Mouse (Mus musculus) regulatory T cell (primary cell): ENCODE measurements around the gene Nek4.

Experiments
- in situ Hi-C: fragments of 300-600 bp; cut with MboI, MseI; formaldehyde crosslinking; loops from one replicate; pipeline ENCODE4 v1.15.1; 2025; ENCODE audit warnings: high pct_unique_total_duplicates

Nek4 gene

DNA sequence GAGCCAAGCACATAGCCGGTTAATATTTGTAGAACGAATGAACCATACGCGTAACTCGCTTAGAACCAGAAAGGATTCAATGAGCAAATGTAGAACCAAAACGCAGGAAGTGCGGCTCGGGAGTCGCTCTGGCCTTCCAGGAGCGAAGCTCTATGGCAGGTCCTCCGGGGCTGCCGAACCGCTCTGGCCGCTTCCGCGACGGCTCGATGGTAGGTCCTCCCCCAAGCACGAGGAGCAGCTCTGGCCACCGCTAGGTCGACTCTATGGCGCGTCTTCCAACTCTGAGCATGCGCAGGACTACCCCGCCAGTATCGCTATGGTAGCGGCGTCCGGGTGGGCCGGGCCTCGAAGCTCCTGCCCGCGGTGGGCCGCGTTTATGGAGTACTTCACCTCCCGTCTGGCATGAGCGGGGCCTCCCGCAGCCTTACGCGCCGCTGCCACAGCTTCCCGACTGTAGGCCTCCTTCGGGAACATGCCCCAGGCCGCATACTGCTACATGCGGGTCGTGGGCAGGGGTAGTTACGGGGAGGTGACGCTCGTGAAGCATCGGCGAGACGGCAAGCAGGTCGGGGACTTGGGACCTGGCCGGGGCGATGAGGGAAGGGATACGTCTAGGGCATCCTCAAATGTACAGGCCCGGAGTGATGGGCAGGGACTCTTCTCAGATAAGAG, at the start of gene Nek4:
TSS of gene Nek4 (plus strand) at position 224 of the 672 bp plus-strand sequence.
- in situ Hi-C loops, result no loop called here

DNA sequence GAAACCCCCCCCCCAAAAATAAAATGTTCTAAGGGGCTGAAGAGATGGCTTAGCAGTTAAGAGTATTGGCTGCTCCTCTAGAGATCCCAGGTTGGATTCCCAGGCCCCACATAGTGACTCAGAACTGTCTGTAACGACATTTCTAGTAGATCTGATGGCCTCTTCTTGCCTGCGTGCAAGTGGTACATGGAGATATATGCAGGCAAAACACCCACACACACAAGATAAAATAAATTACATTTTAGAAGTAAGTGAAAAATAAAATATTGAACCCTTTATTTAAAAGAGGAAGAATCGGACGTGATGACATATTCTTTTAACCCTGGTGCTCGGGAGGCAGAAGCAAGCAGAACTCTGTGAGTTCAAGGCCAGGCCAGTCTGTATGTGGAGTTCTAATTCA, 48.5 kb upstream of the Nek4 start:
- in situ Hi-C loops, result loop anchor here (10.0 kb wide), 1 partner anchor 1072 kb away; no protein-coding TSS in a partner anchor

DNA sequence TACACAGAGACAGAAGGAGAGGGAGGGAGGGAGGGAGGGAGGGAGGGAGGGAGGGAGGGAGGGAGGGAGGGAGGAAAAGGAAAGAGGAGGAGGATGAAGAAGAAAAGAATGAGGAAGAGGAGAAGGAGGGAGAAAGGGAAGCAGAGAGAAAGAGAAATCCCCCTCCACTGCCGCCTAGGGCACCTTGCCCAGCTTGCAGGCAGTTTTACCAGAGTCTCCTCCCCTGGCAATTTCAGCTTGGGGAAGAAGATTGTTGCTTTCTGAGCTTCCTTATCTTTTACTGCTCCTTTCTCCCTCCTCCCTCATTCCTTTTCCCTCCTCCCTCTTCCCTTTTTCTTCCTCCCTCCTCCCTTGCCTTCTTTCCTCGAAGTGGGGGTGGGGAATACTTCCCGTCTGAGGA, 48.1 kb upstream of the Nek4 start:
- in situ Hi-C loops, result loop anchor here (10.0 kb wide), 1 partner anchor 1072 kb away; no protein-coding TSS in a partner anchor

DNA sequence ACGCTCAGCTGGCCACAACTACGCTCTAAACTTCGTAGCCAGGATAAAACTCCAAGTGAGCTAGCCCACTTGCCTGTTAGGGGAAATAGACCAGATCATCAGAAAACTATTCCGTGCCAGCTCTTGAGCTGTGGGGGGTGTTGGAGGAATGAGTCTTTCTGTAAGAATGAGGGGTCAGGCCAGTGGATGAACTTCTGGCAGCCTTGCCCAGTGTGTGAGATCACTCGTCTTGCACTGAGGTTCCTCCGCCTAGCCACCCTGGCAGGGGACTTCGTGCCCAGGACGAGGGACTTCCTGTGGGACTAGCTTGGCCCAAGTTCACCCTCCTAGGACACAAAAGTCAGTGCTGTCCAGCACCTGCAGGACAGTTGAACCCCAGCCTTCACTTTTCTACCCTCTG, 46.9 kb upstream of the Nek4 start:
- in situ Hi-C loops, result loop anchor here (10.0 kb wide), 1 partner anchor 1070 kb away; no protein-coding TSS in a partner anchor

DNA sequence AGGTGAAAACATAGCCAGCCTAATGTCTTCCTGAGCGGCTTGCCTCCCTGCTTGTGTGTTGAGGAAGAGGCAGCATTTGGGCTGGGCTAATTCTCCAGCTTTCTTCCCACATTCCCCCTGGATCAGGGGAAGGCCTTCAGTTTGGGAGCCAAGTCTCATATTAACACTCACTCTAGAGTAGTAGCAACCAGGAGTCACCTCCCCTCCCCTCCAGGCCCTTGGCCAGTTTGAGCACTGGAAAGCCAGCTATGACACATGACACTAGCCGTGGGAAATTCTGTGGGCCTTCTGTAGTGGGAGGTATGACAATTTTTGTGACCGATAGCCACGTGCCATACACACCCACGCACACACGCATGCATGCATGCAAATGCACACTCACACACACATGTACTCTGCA, 45.2 kb upstream of the Nek4 start:
- in situ Hi-C loops, result loop anchor here (10.0 kb wide), 1 partner anchor 1069 kb away; no protein-coding TSS in a partner anchor

DNA sequence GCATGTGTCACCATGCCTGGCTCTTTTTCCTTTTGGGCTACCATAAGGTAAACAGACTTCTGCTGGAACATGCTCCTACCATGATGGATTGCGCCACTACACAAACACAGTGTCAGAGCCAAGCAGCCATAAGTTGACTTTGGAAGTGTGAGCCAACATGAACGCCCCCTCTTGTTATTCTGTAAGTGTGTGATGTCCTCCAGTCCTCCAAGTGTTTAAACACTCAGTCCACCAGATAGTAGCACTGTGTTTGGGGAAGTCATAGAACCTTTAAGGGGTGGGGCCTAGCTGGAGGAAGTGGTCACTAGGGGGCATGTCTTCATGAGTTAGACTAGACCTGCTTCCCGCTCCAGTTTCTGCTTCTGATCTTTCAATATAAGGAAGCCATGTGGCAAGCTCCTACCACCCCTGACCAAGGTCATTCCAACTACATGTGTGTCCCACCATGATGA, 43.3 kb upstream of the Nek4 start:
- in situ Hi-C loops, result loop anchor here (10.0 kb wide), 1 partner anchor 1067 kb away; no protein-coding TSS in a partner anchor

DNA sequence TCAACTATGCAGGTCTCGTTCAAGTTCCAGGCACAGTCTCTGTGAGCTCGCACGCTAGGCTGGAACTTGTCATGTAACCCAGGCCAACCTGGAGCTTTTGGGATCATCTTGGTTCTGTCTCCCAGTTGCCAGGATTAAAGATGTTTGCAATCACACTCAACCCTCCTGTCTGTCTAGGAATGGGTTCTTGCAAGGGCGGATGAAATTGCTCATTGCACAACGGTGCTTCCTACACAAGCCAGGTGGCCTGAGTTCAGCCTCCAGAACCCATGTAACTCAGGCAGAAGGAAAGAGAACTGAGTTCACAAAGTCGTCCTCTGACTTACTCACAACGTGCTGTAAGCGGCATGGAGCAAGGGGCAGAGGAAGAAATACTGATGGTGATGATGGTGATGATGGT, 40.0 kb upstream of the Nek4 start:
- in situ Hi-C loops, result no loop called here

DNA sequence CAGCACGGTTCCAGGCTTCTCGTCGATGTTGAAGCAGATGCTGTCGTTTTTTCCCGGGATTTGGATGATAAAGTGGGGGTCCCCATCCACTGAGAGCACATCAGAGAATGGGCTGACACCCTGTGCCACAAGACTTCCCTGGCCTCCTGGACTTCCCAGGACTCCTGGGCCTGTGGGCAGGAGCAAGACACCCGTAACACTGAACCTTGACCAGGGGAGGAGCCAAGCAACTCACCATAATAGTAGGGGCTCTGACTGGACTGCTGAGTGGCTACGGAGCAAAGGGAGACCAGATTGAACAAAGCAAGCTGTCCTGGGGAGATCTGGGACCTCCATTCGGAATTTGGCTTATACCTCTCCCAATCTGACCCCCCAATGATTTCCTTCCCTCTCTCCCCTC, 38.5 kb upstream of the Nek4 start:
- in situ Hi-C loops, result no loop called here

DNA sequence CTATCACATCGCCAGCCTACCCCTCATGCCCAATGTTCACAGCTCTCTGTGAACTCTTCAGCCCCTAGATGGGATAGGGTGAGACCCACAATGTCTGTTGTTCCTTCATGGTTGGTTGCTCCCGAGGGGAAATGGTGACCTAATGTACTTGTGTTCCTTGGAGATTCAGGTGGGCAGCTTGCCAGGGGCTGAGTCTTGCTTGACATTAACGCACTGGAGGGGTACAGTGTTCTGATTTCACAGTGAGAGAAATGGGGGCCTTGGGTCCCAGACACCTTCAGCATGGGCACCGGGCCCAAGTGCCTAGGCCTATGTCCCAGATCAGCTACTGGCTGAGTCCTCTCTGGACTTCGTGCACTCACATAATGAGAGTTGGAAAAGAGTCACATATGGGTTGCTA, 37.8 kb upstream of the Nek4 start:
- in situ Hi-C loops, result no loop called here

DNA sequence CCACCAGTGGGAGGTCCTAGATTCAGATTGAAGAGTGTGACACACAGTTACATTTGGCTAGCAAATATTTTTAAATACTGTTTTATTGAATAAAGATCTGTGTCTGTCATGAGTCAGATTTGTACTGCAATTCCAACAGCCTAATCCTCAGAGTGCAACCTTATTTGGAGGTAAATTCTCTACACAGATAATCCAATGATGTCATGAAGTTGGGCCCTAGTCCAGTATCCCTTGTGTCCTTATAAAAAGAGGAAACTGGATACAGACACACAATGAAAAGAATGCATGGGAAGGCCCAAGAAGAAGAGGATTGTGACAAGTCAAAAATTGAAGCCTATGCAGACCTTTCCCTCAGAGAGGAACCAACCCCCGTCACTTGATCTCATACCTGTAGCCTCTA, 34.7 kb upstream of the Nek4 start:
- in situ Hi-C loops, result loop anchor here (5.0 kb wide), 1 partner anchor 71 kb away; no protein-coding TSS in a partner anchor

DNA sequence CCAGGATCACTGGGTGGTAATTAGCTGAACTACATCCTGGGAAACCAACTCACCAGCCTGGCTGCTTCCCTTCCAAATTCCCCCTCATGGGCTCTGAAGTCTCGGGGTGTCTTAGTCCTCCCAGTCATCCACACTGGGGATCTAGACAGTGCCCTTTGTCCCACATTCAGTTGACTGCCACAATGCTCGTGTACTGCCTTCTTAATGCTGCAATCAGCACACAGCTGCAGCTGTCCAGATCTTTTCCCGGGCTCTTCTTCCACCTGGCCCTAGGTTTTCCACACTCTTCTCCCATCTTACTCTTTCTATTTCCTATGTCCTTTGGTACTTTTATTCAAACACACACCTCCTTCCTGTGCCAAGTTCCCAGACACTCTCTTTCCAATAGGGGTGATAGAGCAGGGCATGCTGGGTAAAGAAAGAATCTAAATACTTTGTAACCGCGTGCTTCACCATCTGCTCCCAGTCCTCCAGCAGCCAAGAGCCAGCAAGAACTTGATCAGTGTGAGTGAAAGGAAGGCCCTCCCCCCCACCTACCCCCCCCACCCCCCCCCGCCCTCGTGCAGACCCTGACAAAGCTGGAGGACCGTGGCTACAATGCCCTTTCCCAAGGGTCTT, 29.0 kb upstream of the Nek4 start:
- in situ Hi-C loops, result no loop called here

DNA sequence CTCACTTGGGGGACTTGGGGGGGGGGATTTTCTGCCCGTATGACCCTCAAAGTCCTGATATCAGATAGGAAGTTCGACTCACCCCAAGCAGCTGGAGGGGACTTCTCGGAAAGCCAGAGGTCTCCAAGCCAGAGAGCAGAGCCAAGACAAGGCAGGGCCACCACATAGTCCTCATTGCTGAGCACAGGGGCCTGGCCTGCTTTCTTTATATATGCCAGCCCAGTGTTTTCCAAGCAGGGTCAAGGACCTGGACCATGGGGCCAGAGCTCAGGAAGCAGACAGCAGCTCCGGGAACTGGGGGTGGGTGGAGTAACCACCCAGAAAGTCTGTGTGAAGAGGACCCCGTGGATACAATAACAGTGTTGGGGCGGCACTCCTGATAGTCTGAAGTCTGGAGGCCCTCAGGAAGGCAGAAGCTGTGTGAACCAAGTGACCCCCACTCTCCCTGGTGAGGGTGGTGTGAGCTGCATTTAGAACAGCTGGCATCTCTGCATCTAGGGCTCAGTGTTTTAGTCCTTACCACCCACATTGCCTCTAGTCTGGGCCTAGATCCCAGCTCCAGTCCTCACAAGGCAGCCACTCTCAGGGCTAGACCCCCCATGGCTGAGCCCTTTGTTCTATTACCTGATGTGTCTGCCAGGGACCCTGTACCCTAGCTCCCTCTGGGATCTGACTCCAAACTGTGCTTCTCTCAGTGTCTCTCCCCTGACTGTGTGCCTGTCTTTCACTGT, 27.6 kb upstream of the Nek4 start, which contains the start of gene Itih3:
TSS of gene Itih3 (minus strand) at position 386 of the 731 bp plus-strand sequence.
- in situ Hi-C loops, result no loop called here

DNA sequence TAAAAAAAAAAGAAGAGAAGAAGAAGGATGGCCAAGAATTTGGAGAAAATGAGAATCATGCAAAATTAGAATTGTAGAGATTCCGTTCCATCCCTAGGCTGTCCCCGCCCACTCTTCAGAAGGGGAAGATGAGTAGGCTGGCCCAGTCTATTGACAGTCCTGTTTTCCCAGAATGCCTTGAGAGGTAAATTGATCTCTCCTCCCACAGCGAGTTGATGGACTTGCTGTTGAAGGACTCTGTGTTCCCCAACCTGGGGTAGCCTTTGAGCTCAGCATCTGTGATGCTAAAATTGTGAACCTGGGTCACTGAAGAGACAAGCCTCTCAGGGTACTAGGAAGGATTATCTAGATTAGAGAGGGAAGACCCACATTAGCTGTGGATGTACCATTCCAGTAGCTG, 25.7 kb upstream of the Nek4 start:
- in situ Hi-C loops, result no loop called here

DNA sequence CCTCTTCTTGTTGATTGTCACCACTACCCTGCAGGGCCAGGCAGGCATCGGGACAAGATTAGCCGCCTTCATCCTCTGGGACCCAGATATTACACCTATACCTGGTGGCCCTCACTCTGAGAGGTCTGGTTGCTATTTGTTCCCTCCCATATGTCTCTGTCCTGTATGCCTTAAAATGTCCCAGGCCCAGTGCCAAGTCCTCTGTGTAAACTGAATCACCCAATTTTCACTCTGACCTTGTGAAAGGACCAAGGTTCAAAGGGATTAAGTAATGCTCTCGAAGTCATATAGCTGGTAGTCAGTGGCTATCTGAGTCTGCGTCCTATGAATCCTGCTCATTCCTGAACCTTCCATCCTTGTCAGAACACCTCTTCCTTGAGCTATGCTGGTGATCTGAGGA, 20.8 kb upstream of the Nek4 start:
- in situ Hi-C loops, result no loop called here

DNA sequence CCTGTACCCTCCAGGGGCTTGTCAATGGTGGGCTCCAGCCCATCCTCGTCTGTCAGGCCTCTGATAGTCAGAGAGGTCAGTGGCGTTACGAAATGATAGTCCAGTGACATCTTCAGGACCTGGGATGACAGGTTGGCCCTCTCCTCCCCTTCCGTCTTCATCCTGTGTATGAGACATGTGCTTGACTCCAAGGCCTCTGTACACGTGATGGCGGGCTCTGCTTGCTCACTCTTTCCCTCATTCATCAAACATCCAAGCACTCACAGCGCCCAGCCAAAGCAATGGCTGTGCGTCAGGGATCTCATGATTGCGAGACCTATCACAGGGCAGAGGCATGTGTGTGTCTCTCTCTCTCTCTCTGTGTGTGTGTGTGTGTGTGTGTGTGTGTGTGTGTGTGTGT, 17.8 kb upstream of the Nek4 start:
- in situ Hi-C loops, result no loop called here

DNA sequence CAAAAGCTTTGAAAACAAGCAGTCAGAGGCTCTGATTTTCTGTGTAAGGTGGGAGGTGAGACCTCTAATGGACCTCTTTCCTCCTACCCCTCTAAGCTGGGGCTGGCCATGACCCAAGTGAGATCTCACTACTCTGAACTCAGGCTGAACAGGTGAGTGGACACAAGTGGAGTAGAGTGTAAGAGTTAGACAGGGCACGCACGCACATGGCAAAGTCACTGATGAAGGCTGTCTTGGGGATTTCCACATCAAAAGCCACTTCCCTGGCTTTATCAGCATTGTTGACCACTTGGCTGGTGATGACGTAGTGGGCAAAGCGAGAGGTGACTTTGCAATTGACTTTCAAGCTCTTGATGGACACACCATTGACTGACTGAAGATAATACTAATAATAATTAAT, 8.9 kb upstream of the Nek4 start:
- in situ Hi-C loops, result no loop called here

DNA sequence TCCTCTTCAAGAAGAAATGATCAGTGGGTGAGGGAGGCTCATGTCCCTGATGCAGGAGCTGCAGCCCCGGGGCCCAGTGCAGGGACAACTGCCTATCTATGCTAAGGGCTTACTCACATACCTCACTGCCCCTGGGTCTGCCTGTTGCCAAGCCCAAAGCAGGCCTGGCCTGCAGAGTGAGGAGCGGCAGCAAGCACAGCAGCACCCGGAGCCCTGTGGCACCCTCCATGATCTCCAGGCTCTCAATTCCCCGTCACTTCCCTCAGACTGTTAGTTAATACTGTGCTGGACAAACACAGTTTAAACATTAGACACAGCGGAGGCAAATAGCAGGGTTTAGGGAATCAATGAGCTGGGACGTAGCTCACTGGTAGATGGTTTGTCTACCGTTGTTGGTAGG, 8.1 kb upstream of the Nek4 start, which contains the start of gene Itih1:
TSS of gene Itih1 (minus strand) at position 252 of the 400 bp plus-strand sequence.
- in situ Hi-C loops, result no loop called here

DNA sequence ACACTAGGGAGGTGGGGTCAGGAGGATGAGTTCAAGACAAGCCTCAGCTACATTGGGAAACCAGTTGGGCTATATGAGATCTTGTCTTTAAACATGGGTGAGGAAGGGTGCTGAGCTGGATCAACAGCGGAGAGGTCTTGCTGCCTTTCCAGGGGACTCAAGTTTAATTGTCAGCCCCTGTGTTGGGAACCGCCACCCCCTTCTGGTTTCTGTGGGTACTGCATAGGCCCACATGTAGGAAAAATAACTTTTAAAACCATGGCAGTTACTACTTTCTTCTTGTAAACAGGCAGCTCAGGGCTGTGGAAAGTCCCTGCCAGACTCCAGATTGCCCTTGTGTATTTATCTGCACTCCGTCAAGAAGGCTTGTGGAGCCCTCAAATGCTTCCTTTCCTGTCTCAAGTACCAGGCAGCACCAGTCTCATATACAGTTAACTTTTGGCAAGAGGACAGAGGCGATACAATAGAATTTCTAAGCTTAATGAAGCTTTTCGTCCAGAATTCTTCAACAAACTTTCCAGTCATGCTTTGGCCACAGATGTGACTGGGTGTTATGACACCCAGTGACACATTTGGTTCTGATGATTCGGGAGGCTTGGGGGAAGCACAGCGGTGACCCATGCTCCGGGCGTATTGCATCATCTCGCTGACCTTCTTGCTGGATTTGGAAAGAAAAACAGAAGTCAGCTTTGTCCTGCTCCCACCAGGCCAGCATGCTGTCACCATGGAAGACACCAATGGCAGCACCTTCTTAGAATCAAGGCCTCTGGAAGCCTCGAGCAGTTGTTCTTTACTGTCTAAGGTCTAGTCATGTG, 7.1 kb upstream of the Nek4 start:
- in situ Hi-C loops, result no loop called here

DNA sequence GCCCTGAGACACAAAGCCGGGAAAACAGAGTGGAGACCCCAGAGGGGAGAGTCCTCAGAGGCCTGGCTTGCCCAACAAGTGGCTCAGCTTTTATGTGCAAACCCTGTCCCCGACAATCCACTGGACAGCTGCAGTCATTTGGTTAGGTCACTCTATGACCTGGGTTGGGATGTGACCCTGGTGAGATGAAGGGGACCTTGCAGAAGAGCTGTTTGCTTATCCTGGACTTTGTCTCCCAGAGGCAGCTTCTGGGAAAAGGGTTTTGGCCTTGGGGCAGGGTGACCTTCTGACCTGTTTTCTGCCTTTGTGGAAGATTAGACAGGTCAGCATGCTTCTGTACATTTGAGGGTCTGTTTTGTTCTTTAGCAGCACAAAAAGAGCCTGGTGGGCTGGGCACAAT, 6.4 kb upstream of the Nek4 start:
- in situ Hi-C loops, result no loop called here

DNA sequence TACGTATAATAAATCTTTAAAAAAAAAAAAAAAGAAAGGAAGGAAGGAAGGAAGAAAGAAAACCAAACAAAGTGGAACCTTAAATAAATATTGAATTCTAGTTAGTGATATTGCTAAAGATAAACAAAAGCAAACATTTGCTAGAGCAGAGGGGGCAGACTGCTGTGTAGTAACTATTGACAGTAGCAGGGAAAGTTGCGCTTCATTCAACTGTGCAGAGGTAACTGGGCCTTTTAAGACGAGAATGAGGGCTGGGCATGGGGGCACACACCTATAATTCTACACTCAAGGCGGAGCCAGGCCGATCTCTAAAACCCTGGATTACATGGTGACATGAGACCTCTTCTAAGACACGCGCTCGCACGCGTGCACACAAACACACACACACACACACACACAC, 1.2 kb upstream of the Nek4 start:
- in situ Hi-C loops, result no loop called here

DNA sequence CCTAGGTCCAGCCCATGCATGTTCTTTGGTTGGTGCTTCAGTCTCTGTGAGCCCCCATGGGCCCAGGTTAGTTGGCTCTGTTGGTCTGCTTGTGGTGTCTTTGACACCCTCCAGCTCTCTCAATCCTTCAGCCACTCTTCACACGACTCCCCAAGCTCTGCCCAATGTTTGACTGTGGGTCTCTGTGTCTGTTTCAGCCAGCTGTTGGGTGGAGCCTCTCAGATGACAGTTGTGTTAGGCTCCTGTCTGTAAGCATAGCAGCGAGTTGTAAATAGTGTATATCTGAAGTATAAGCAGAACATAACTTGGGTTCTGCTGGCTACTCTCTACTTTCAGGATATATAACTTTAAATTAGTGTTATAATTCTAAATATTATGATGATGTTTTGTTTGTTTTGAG, 7.3 kb downstream of the Nek4 start:
- in situ Hi-C loops, result no loop called here

DNA sequence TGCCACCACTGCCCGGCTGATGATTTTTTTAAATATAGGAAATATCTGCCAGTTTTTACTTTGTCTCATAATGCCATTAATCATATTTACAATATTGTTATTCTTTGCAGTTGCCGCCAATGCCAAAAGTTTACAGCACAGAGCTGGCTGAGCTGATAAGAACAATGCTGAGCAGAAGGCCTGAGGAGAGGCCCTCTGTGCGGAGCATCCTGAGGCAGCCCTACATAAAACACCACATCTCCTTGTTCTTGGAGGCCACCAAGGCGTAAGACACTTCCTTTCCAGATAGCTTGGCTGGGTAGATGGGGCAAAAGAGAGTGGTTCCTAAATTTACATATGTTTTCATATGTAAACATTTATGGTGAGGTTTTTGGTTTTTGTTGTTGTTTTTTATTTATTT, 7.9 kb downstream of the Nek4 start:
- in situ Hi-C loops, result no loop called here
